Mouse (Mus musculus): ENCODE results near the gene Cpne9. TPM values are rescaled to one million over a fixed set of nuclear protein-coding genes. Genes with fewer than 3 reads are reported as not detected.

Cpne9 gene
- polyA plus RNA-seq, 2 experiments = 0.02 TPM; not detected in 1

DNA sequence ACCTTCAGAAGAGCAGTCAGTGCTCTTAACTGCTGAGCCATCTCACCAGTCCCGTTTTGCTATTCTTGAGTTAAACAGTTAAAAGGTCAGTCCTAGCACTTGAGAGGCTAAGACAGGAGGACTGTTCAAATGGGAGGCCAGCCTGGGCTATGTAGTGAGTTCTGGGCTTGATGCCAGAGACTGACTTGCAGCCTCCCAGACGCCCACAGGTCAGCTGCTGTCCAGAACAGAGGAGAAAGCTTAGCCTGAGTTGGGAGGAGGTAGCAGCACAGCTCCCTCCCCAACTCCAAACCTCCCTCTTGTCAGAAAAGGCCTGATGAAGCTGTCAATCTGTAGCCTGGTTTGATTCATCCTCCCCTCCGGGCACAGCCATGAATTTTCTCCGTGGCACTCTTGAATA lies 5.3 kb upstream of the Cpne9 start:
- no peak overlapping the region for H3K4me3 ChIP-seq (ENCODE audit: insufficient read depth in 1 of 2, low read depth in 2 of 2, low read length in 2 of 2)
- 64% methylated on average over 4 of the region's 4 CpGs for WGBS (ENCODE audit: insufficient replicate concordance)
- H3K27ac ChIP-seq = no peak overlapping the region
- H3K4me2 ChIP-seq (ENCODE audit: low read depth) = no peak overlapping the region
- no peak for TF ChIP-seq EP300 (IDR thresholded peaks at IDR 0.05; ENCODE audit: low read depth)
- TF ChIP-seq CTCF (IDR thresholded peaks at IDR 0.05; ENCODE audit: low read depth) = no peak
- no peaks in the 10 kb centered on the region for H3K4me1 ChIP-seq (replicated peaks; ENCODE audit: control insufficient read depth in 2 of 2, insufficient read depth in 2 of 2, low read length in 1 of 2)
- DNase-seq (ENCODE audit: low read depth in 3 of 3, low spot score in 3 of 3) = no peak
- ATAC-seq (ENCODE audit: insufficient read depth) = no peak
- H3K36me3 ChIP-seq (replicated peaks; ENCODE audit: control insufficient read depth, insufficient read depth, low read depth) = no peaks in the 10 kb centered on the region
- H3K9ac ChIP-seq (replicated peaks) = no peak overlapping the region
- H3K27me3 ChIP-seq (ENCODE audit: control insufficient read depth, insufficient read depth, low read length) = no peaks in the 10 kb centered on the region; the same call in 1 of the 2 replicates
- H3K9me3 ChIP-seq (ENCODE audit: control insufficient read depth, low read length) = no peaks in the 10 kb centered on the region

GRCm38 (mm10) chr6:113281676-113282075 lies 431 bp upstream of the Cpne9 start:
- no peak overlapping the region for H3K27ac ChIP-seq
- ATAC-seq (ENCODE audit: insufficient read depth) (no peak), DNase-seq (ENCODE audit: low read depth in 3 of 3, low spot score in 3 of 3) (no peak)
- peaks cover 26% of the 10 kb centered on the region for H3K27me3 ChIP-seq (ENCODE audit: control insufficient read depth, insufficient read depth, low read length)
- no peaks in the 10 kb centered on the region for H3K4me1 ChIP-seq (replicated peaks; ENCODE audit: control insufficient read depth in 2 of 2, insufficient read depth in 2 of 2, low read length in 1 of 2)
- TF ChIP-seq EP300 (IDR thresholded peaks at IDR 0.05; ENCODE audit: low read depth) = no peak
- no peak overlapping the region for H3K4me2 ChIP-seq (ENCODE audit: low read depth)
- H3K9me3 ChIP-seq (ENCODE audit: control insufficient read depth, low read length) = no peaks in the 10 kb centered on the region
- no peak overlapping the region for H3K9ac ChIP-seq (replicated peaks)
- H3K36me3 ChIP-seq (replicated peaks; ENCODE audit: control insufficient read depth, insufficient read depth, low read depth) = no peaks in the 10 kb centered on the region
- H3K4me3 ChIP-seq (ENCODE audit: insufficient read depth in 1 of 2, low read depth in 2 of 2, low read length in 2 of 2) = no peak overlapping the region
- WGBS (ENCODE audit: insufficient replicate concordance) = 57% methylated on average over 6 of the region's 6 CpGs

GRCm38 (mm10) chr6:113282969-113283368 lies 862 bp downstream of the Cpne9 start:
- Histone ChIP-seq H3K4me2 (ENCODE audit: low read depth) (no peak overlapping the region), H3K9me3 (ENCODE audit: control insufficient read depth, low read length) (no peaks in the 10 kb centered on the region), H3K4me3 (ENCODE audit: insufficient read depth in 1 of 2, low read depth in 2 of 2, low read length in 2 of 2) (no peak overlapping the region), H3K27me3 (ENCODE audit: control insufficient read depth, insufficient read depth, low read length) (peaks cover 26% of the 10 kb centered on the region), H3K4me1 (replicated peaks; ENCODE audit: control insufficient read depth in 2 of 2, insufficient read depth in 2 of 2, low read length in 1 of 2) (no peaks in the 10 kb centered on the region), H3K9ac (replicated peaks) (no peak overlapping the region), H3K36me3 (replicated peaks; ENCODE audit: control insufficient read depth, insufficient read depth, low read depth) (no peaks in the 10 kb centered on the region), H3K27ac (no peak overlapping the region)
- DNase-seq (ENCODE audit: low read depth in 3 of 3, low spot score in 3 of 3) = no peak
- TF ChIP-seq CTCF (IDR thresholded peaks at IDR 0.05; ENCODE audit: low read depth) (no peak), EP300 (IDR thresholded peaks at IDR 0.05; ENCODE audit: low read depth) (no peak)
- 3% methylated on average over 22 of the region's 22 CpGs for WGBS (ENCODE audit: insufficient replicate concordance)
- no peak for ATAC-seq (ENCODE audit: insufficient read depth)

DNA sequence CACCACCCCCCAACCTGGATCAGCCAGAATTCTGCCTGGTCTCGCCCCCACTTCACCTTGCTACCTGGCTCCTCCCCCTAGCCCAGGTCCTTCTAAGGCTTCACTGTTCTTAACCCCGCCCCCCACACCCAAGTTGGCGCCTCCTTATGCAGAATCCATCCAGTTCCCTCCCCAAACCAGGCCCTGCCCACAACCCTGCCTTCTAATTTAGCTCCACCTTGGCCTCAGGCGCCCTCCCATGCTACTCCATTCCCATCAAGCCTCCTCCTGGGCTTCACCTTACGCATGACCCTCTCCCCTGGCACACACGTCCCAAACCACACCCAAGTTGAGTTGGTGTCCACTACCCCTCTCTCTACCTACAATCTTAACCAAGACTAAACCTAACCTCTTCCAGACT lies 1.4 kb downstream of the Cpne9 start:
- DNase-seq (ENCODE audit: low read depth in 3 of 3, low spot score in 3 of 3) (no peak), ATAC-seq (ENCODE audit: insufficient read depth) (peak; percentile 18; the same call in 1 of the 2 replicates)
- no peaks in the 10 kb centered on the region for H3K4me1 ChIP-seq (replicated peaks; ENCODE audit: control insufficient read depth in 2 of 2, insufficient read depth in 2 of 2, low read length in 1 of 2)
- no peaks in the 10 kb centered on the region for H3K36me3 ChIP-seq (replicated peaks; ENCODE audit: control insufficient read depth, insufficient read depth, low read depth)
- no peak overlapping the region for H3K4me3 ChIP-seq (ENCODE audit: insufficient read depth in 1 of 2, low read depth in 2 of 2, low read length in 2 of 2)
- 6% methylated on average over 6 of the region's 6 CpGs for WGBS (ENCODE audit: insufficient replicate concordance)
- H3K27ac ChIP-seq = no peak overlapping the region
- peaks cover 26% of the 10 kb centered on the region for H3K27me3 ChIP-seq (ENCODE audit: control insufficient read depth, insufficient read depth, low read length)
- no peak overlapping the region for H3K9ac ChIP-seq (replicated peaks)
- H3K9me3 ChIP-seq (ENCODE audit: control insufficient read depth, low read length) = no peaks in the 10 kb centered on the region
- TF ChIP-seq EP300 (IDR thresholded peaks at IDR 0.05; ENCODE audit: low read depth) (no peak), CTCF (IDR thresholded peaks at IDR 0.05; ENCODE audit: low read depth) (no peak)
- H3K4me2 ChIP-seq (ENCODE audit: low read depth) = no peak overlapping the region

DNA sequence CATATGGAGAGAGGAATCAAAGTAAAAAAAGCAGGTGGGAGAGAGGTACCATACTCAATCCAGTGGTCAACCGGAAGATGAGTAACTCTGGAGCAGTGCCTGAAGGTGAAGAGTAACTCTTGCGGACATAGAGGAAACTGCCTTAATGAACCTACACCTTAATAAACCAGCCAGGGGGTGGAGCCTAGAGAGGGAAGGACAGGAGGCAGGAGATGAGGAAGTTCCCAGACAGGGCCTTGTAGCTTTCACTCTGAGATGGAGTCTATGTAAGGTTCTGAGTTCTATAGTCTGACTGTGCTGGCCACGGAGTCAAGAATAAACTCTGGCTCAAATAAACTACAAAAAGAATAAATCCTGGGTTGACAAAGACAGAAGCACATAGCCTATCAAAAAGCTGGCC lies 2.8 kb downstream of the Cpne9 start:
- Histone ChIP-seq H3K9me3 (ENCODE audit: control insufficient read depth, low read length) (no peaks in the 10 kb centered on the region), H3K36me3 (replicated peaks; ENCODE audit: control insufficient read depth, insufficient read depth, low read depth) (no peaks in the 10 kb centered on the region), H3K4me1 (replicated peaks; ENCODE audit: control insufficient read depth in 2 of 2, insufficient read depth in 2 of 2, low read length in 1 of 2) (no peaks in the 10 kb centered on the region), H3K4me2 (ENCODE audit: low read depth) (no peak overlapping the region), H3K4me3 (ENCODE audit: insufficient read depth in 1 of 2, low read depth in 2 of 2, low read length in 2 of 2) (no peak overlapping the region), H3K27me3 (ENCODE audit: control insufficient read depth, insufficient read depth, low read length) (peaks cover 26% of the 10 kb centered on the region), H3K9ac (replicated peaks) (no peak overlapping the region), H3K27ac (no peak overlapping the region)
- no peak for ATAC-seq (ENCODE audit: insufficient read depth)
- WGBS (ENCODE audit: insufficient replicate concordance) = 49% methylated on average over 3 of the region's 3 CpGs
- DNase-seq (ENCODE audit: low read depth in 3 of 3, low spot score in 3 of 3) = no peak
- no peak for TF ChIP-seq CTCF (IDR thresholded peaks at IDR 0.05; ENCODE audit: low read depth)
- TF ChIP-seq EP300 (IDR thresholded peaks at IDR 0.05; ENCODE audit: low read depth) = no peak

All from liver, embryonic 14.5 days (tissue).